Mouse (Mus musculus) heart, adult 2 months (tissue): ENCODE data around the gene Klhl20.

Experiments
- CTCF ChIP-seq: fragments of 200-600 bp; IDR thresholded peaks from 2 replicates; pipeline ENCODE4 v1.8.1; 2022; ENCODE audit warnings: antibody characterized with exemption, mild to moderate bottlenecking, moderate library complexity
- EP300 ChIP-seq: fragments of 200-500 bp; IDR thresholded peaks from 2 replicates; pipeline ENCODE4 v1.6.1; 2011; ENCODE audit warnings: low read depth, low read length, control low read depth; ENCODE audit not compliant: insufficient read depth
- POLR2A ChIP-seq: fragments of 200-500 bp; IDR thresholded peaks from 2 replicates; pipeline ENCODE4 v1.6.1; 2011; ENCODE audit warnings: mild to moderate bottlenecking, low read depth, low read length, control low read depth; ENCODE audit not compliant: insufficient read depth

DNA sequence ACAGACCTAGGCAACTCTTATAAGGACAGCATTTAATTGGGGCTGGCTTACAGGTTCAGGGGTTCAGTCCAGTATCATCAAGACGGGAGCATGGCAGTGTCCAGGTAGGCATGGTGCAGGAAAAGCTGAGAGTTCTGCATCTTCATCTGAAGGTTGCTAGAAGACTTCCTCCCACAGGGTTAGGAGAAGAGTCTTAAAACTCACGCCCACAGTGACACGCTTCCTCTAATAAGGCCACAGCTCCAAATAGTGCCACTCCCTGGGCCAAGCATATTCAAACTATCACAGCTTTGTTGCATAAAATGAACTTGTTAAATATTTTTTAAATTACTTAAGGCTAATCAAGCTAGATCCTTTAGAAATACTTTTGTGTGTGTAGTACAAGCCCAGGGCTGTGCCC, 54.1 kb downstream of the Klhl20 start:
- TF ChIP-seq CTCF (no peak), POLR2A (no peak), EP300 (no peak)
